Mouse (Mus musculus): Measurements from ENCODE around the gene Aurkb.

GRCm38 (mm10) chr11:69034585-69034984 is 10.9 kb upstream of the Aurkb start:
- no peak for TF ChIP-seq POLR2A (IDR thresholded peaks at IDR 0.05; ENCODE audit: low read depth, low read length)
- TF ChIP-seq CTCF (IDR thresholded peaks at IDR 0.05; ENCODE audit: borderline replicate concordance, insufficient read depth, low read length) = no peak

Measured in embryonic fibroblast, embryonic 13.5 days (primary cell).